Mouse (Mus musculus): ENCODE results near the gene Ribc2. TPM values are rescaled to one million over a fixed set of nuclear protein-coding genes. Genes with fewer than 3 reads are reported as not detected.

Ribc2 gene
- polyA plus RNA-seq, 1 experiment from 2014 or later, result 0.26 TPM

DNA sequence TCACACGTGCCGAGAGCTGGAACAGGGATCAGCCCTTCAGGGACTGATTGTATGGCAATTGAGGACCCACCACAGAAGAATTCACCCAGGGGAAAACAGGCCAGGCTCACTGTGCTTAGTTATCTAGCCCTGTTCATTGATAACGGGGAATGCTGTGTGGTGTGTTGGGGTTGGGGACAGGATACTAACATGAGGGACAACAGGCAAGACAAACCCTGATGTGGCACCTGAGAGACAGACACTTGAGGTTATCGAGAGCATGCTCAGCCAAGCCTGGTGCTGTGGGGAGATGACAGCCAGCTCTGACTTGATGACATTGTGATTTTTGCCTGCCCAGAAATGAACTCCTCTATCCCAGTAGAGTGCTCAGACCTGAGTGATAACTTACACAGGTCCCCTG lies 24.3 kb downstream of the Ribc2 start:
- no peak overlapping the region; the same call in 1 of the 2 replicates for H3K27ac ChIP-seq
- no peak overlapping the region for H3K9ac ChIP-seq
- H3K27me3 ChIP-seq (replicated peaks), result no peaks in the 10 kb centered on the region
- no peak; the same call in 1 of the 2 replicates for ATAC-seq (ENCODE audit: insufficient read depth, low FRiP score, low read depth)
- H3K9me3 ChIP-seq, result no peaks in the 10 kb centered on the region
- WGBS, result 58% methylated on average over 4 of the region's 4 CpGs
- H3K36me3 ChIP-seq, result no peaks in the 10 kb centered on the region
- H3K4me3 ChIP-seq (replicated peaks), result no peak overlapping the region
- H3K4me1 ChIP-seq, result peaks cover 4% of the 10 kb centered on the region; the same call in 1 of the 2 replicates
- H3K4me2 ChIP-seq, result no peak overlapping the region

DNA sequence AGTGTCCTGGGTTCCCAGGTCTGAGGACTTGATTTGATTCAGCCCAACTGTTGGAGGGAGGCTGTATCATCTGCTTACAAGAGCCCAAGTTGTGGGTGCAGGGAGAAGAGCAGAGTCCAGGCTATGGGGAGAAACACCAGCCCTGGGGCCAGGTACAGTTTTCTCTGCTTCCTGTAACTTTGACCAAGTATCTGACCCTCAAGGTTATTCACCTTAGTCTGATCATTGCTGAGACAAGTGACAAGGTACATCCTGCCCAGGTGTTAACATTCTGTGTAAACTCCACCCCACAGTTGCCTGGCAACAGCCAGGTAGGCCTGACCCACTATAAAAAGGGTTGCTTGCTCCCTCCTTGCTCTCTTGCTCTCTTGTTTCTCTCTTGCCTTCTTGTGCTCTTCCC lies 29.5 kb downstream of the Ribc2 start:
- no peak overlapping the region for H3K4me3 ChIP-seq (replicated peaks)
- H3K4me2 ChIP-seq, result no peak overlapping the region
- H3K27me3 ChIP-seq (replicated peaks), result no peaks in the 10 kb centered on the region
- no peak overlapping the region for H3K27ac ChIP-seq
- no peaks in the 10 kb centered on the region for H3K36me3 ChIP-seq
- no peak overlapping the region for H3K9ac ChIP-seq
- no peaks in the 10 kb centered on the region for H3K9me3 ChIP-seq
- peaks cover 10% of the 10 kb centered on the region for H3K4me1 ChIP-seq
- no peak for ATAC-seq (ENCODE audit: insufficient read depth, low FRiP score, low read depth)

DNA sequence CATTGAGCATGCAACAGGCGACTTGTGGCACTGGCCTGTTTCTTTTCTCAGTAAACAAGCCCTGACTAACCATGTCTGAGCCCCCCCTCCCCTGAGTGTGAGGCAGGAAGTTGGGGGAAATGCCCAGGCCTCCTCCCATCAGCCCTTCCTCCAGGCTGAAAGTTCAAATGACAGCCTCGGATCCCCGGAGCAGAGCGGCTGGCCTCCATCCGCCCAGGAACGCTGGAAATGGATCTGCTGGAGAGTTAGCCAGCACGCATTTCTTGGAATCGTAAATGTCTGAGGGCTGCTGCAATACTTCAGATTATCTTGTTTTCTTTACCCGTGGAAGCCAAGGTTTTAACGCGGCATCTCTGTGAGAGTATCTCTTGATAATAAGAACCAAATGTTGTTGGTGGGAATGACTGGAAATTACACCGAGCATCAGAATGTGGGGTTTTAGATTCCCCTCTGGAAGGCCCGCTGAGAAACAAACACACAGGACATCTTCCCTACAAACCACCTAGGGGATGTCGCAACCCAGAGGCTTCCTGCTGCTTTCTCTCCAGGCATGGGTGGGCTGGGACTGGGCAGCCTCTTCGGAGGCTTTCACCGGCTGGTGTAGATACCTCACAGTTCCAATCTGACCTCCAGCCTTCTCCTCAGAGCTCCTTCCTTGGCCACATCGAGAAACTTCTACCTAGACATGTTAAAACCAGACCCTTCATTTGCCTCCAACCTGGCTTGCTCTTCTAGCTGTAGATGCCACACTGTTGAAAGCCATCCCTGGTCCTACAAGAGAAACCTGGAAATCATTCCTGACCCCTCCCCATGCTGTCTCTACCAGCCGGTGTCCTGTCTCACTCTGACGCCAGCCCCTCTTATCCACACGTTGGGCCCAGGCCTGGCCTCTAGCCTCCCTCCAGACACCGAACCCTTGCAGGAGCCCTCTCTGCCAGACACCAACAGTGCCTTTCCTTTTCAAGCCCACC lies 31.1 kb downstream of the Ribc2 start:
- no peak overlapping the region for H3K9ac ChIP-seq
- peaks cover 20% of the 10 kb centered on the region for H3K4me1 ChIP-seq
- H3K4me3 ChIP-seq (replicated peaks), result no peak overlapping the region
- ATAC-seq (ENCODE audit: insufficient read depth, low FRiP score, low read depth), result no peak
- no peaks in the 10 kb centered on the region for H3K36me3 ChIP-seq
- H3K27me3 ChIP-seq (replicated peaks), result no peaks in the 10 kb centered on the region
- 41% methylated on average over 21 of the region's 21 CpGs for WGBS
- no peaks in the 10 kb centered on the region for H3K9me3 ChIP-seq
- H3K27ac ChIP-seq, result peak overlapping the region; percentile 85
- H3K4me2 ChIP-seq, result no peak overlapping the region

DNA sequence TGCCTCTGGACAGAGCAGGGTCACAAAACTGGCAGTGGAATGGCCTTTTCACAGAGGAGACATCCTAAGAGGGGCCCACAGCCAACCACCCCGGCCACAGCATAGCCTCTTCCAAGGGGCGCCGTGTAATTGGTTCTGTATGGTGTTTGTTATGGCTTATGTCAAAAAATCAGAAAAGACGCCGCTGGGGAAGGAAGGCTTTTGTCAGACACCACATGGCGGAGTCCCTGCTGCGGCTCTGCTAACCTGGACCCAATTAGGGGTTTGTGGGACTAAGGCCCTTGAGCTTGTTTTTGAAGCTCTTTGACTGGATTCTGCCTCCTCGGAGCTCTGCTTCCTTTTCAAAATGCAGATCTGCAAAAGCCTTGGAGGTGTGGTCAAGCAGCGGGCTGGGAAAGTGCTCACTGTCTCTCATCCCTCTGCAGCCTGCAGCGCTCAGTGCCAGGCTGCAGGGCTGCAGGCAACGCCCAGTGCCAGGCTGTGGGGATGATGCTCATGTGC lies 34.6 kb downstream of the Ribc2 start:
- Histone ChIP-seq H3K27me3 (replicated peaks) (no peaks in the 10 kb centered on the region), H3K9ac (no peak overlapping the region), H3K4me2 (no peak overlapping the region), H3K9me3 (no peaks in the 10 kb centered on the region), H3K36me3 (no peaks in the 10 kb centered on the region), H3K4me3 (replicated peaks) (no peak overlapping the region), H3K27ac (peak overlapping the region; percentile 71), H3K4me1 (peaks cover 20% of the 10 kb centered on the region)
- 34% methylated on average over 11 of the region's 11 CpGs for WGBS
- no peak for ATAC-seq (ENCODE audit: insufficient read depth, low FRiP score, low read depth)

DNA sequence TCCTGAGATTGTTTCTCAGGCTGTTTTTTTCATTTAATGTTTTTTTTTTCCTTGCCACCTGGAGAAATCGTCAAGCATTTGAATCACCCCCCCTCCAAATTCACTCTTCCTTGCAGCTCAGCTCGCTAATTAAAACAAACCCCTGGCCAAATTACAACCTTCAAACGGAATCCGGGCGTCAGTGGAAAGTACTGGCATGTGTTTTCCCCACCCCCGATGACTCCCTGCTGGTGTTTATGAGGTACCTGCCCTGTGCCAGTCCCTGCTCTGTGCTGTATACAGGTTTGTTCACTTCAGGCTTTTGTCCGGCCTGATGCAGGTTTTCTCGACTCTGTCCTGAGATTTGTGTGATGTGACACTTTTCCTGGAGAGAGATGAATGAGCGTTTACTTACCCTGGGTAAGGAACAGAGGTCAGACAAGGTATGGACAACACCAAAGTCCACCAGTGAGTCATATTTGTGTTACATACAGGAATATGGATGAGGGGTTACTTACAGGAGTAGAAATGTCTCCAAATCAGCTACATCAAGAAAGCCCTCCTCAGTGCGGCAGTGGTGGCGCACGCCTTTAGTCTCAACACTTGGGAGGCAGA lies 35.3 kb downstream of the Ribc2 start:
- H3K9me3 ChIP-seq, result no peaks in the 10 kb centered on the region
- H3K4me3 ChIP-seq (replicated peaks), result no peak overlapping the region
- 51% methylated on average over 12 of the region's 12 CpGs for WGBS
- H3K9ac ChIP-seq, result no peak overlapping the region
- no peaks in the 10 kb centered on the region for H3K27me3 ChIP-seq (replicated peaks)
- ATAC-seq (ENCODE audit: insufficient read depth, low FRiP score, low read depth), result no peak
- H3K4me1 ChIP-seq, result peaks cover 20% of the 10 kb centered on the region
- no peaks in the 10 kb centered on the region for H3K36me3 ChIP-seq
- no peak overlapping the region for H3K27ac ChIP-seq
- H3K4me2 ChIP-seq, result no peak overlapping the region

DNA sequence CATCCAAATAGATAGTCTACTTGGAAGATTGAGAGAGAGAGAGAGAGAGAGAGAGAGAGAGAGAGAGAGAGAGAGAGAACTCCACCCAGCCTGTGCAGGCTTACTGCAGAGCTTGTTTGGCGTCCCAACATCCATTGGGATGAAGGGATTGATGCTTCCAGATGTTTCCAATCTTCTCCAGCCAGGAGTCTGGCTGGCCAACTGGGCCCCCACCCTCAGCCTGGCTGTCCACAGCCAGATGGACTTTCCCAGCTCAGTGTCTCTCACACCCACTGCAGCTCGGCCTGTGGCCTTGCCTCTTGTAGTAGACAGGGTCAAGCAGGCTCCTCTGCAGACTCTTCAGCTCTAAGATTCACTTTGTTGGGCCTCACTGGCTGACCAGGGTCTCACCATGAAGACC lies 40.2 kb downstream of the Ribc2 start:
- peak; percentile 63 for ATAC-seq (ENCODE audit: insufficient read depth, low FRiP score, low read depth)
- Histone ChIP-seq H3K9me3 (no peaks in the 10 kb centered on the region), H3K9ac (no peak overlapping the region), H3K4me2 (no peak overlapping the region), H3K27ac (peak overlapping the region; percentile 74), H3K27me3 (replicated peaks) (no peaks in the 10 kb centered on the region), H3K4me1 (peaks cover 4% of the 10 kb centered on the region; the same call in 1 of the 2 replicates), H3K4me3 (replicated peaks) (no peak overlapping the region), H3K36me3 (no peaks in the 10 kb centered on the region)
- WGBS, result 33% methylated on average over 2 of the region's 2 CpGs

DNA sequence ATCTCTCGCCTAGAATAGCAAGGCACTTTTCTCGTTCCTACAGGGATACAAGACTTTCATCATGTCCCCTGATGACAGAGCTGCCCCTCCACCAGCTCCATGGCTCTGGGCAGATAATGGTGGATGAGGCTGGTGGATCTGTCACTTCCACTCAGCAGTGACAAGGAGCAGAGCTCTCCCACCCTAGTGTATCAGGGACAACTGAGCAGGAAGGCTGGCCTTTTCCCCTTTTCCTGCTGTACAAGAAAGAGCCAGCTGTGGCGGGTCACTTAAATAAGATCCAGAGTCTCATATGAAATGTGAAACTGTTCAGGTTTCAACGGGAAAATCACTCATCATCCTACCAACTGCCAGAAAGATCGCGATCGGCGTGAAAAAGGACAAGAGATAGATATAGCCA lies 41.5 kb downstream of the Ribc2 start:
- H3K9me3 ChIP-seq, result no peaks in the 10 kb centered on the region
- 52% methylated on average over 8 of the region's 8 CpGs for WGBS

DNA sequence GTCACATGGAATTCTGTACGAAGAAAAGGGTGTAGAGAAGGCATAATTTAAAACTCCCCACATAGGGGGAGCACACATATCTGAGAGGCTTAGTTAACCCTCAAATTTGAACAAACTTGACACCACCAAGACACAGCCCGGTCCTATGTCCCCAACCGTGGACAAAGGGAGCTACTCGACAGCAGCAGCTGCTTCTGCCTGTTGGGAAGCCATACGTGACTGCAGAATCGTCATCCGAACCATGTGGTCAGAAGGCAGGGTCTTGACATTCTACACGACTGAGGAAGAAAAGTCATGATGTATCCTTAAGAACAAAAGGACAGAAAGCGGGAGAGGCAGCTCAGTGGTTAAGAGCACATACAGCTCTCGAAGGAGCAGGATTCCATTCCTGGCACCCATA lies 42.2 kb downstream of the Ribc2 start:
- no peak overlapping the region for H3K4me2 ChIP-seq
- peaks cover 5% of the 10 kb centered on the region; the same call in 1 of the 2 replicates for H3K4me1 ChIP-seq
- H3K36me3 ChIP-seq, result no peaks in the 10 kb centered on the region
- ATAC-seq (ENCODE audit: insufficient read depth, low FRiP score, low read depth), result no peak
- peak overlapping the region; percentile 38; the same call in 1 of the 2 replicates for H3K27ac ChIP-seq
- no peak overlapping the region for H3K4me3 ChIP-seq (replicated peaks)
- no peaks in the 10 kb centered on the region for H3K27me3 ChIP-seq (replicated peaks)
- no peaks in the 10 kb centered on the region for H3K9me3 ChIP-seq
- H3K9ac ChIP-seq, result no peak overlapping the region
- 56% methylated on average over 10 of the region's 10 CpGs for WGBS

More for the DNA sequence above, 41.5 kb downstream of the Ribc2 start:
- H3K36me3 ChIP-seq, result no peaks in the 10 kb centered on the region
- no peaks in the 10 kb centered on the region for H3K4me1 ChIP-seq
- H3K4me2 ChIP-seq, result no peak overlapping the region
- no peak for ATAC-seq (ENCODE audit: insufficient read depth, low FRiP score, low read depth)
- H3K27me3 ChIP-seq (replicated peaks), result no peaks in the 10 kb centered on the region
- H3K27ac ChIP-seq, result peak overlapping the region; percentile 38
- H3K9ac ChIP-seq, result no peak overlapping the region
- H3K4me3 ChIP-seq (replicated peaks), result no peak overlapping the region

DNA sequence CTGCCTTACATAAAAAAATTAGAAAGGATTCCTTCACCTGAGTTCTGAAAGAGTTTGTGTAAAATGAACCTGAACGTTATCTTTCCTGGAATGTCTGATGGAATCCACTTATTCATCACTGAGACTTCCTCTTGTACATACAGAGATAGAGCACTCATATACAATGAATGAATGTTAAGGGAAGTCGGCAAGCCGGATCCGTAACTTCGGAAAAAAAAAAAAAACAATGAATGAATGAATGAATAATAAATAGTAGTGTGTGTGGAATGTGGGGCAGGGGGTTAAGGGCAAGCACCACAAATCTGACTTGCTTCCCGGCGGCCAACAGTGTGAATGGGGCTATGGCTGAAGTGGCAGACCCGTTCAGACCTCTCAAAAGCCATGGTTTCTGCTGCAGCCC lies 45.7 kb downstream of the Ribc2 start:
- Histone ChIP-seq H3K4me1 (peaks cover 8% of the 10 kb centered on the region; the same call in 1 of the 2 replicates), H3K9ac (no peak overlapping the region), H3K27ac (no peak overlapping the region), H3K4me2 (no peak overlapping the region), H3K4me3 (replicated peaks) (no peak overlapping the region), H3K36me3 (no peaks in the 10 kb centered on the region), H3K27me3 (replicated peaks) (no peaks in the 10 kb centered on the region), H3K9me3 (no peaks in the 10 kb centered on the region)
- no peak for ATAC-seq (ENCODE audit: insufficient read depth, low FRiP score, low read depth)
- WGBS, result 55% methylated on average over 8 of the region's 8 CpGs

DNA sequence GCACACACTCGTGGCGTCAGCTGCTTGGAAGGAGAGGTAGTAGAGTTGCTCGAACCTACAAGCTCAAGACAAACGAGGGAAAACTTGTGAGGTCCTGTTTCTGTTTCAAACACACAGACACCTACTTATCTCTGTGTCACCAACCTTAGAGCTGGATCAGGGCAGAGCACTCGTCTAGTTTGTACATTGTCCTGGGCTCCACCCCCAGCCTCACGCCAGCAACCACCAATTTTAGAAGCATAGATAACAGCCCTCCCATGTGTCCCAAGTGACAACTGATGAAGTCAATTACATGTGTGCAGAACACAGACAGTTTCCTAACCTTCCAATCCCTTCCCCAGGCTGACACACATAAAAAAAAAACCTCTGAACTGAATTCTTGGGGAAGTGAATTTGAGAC lies 46.3 kb downstream of the Ribc2 start:
- no peak for ATAC-seq (ENCODE audit: insufficient read depth, low FRiP score, low read depth)

DNA sequence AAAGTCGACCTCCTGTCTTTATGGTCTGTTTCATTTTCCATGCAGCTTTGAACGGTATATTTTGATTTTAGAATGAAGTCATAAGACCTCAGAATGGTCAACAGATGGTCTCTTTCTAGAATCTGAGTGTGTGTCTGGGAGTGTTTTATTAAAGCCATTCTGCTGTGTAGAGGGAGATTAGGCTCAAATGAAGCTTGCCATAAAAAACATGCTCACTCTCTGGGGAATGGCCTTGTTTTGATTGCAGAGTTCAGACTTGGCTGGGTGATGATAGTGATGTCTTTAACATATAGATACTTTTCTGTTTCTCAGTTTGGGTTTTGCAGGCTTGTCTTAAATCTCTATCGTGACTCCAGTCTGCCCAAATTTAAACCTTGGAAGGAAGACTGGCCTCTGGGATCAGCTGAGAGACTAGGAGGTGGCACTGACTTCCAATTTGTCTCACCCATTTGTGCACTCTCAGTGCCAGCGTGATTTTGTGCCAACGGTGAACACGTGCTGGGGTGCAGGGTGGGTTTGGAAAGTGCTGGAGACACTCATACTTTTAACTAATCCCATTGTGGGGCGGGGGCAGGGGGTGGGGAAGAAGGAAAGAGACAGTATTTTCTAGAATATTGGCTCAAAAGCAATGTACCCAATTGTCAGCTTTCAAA lies 47.8 kb downstream of the Ribc2 start:
- no peak; the same call in 1 of the 2 replicates for ATAC-seq (ENCODE audit: insufficient read depth, low FRiP score, low read depth)
- H3K27ac ChIP-seq, result peak overlapping the region; percentile 75
- H3K9ac ChIP-seq, result no peak overlapping the region
- WGBS, result 52% methylated on average over 7 of the region's 7 CpGs
- no peaks in the 10 kb centered on the region for H3K27me3 ChIP-seq (replicated peaks)
- peaks cover 8% of the 10 kb centered on the region; the same call in 1 of the 2 replicates for H3K4me1 ChIP-seq
- no peaks in the 10 kb centered on the region for H3K36me3 ChIP-seq
- no peak overlapping the region for H3K4me3 ChIP-seq (replicated peaks)
- H3K4me2 ChIP-seq, result no peak overlapping the region
- H3K9me3 ChIP-seq, result no peaks in the 10 kb centered on the region

More for the DNA sequence above, 46.3 kb downstream of the Ribc2 start:
- no peak overlapping the region for H3K4me2 ChIP-seq
- no peaks in the 10 kb centered on the region for H3K9me3 ChIP-seq
- peaks cover 8% of the 10 kb centered on the region; the same call in 1 of the 2 replicates for H3K4me1 ChIP-seq
- H3K4me3 ChIP-seq (replicated peaks), result no peak overlapping the region
- 58% methylated on average over 6 of the region's 6 CpGs for WGBS
- no peak overlapping the region for H3K9ac ChIP-seq
- H3K27ac ChIP-seq, result no peak overlapping the region
- no peaks in the 10 kb centered on the region for H3K36me3 ChIP-seq
- no peaks in the 10 kb centered on the region for H3K27me3 ChIP-seq (replicated peaks)

Measured in stomach, embryonic 15.5 days (tissue).